Mouse (Mus musculus) E14TG2a.4 (cell line): ENCODE results near the gene Tmem40.

Experiments
- H3K27me3 ChIP-seq: 2 replicates; pipeline ENCODE4 v1.6.1; 2014; ENCODE audit warnings: low read length, control low read depth; ENCODE audit not compliant: insufficient read depth
- H3K36me3 ChIP-seq: 2 replicates; pipeline ENCODE4 v1.6.1; 2014; ENCODE audit warnings: low read length, control low read depth; ENCODE audit not compliant: insufficient read depth
- H3K4me1 ChIP-seq: replicated peaks from 2 replicates; pipeline ENCODE4 v1.6.1; 2014; ENCODE audit warnings: low read depth, low read length, control low read depth
- H3K4me3 ChIP-seq: replicated peaks from 2 replicates; pipeline ENCODE4 v1.5.1; 2014; ENCODE audit warnings: mild to moderate bottlenecking, low read length
- H3K9me3 ChIP-seq: 2 replicates; pipeline ENCODE4 v1.6.1; 2014; ENCODE audit warnings: low read length, control low read depth
- CTCF ChIP-seq: conservative IDR thresholded peaks from 2 replicates; pipeline ENCODE4 v1.5.1; 2014; ENCODE audit warnings: low read length
- NANOG ChIP-seq: IDR thresholded peaks from 2 replicates; pipeline ENCODE4 v1.6.1; 2014; ENCODE audit warnings: borderline replicate concordance, low read length, mixed read lengths
- POU5F1 ChIP-seq: IDR thresholded peaks from 2 replicates; pipeline ENCODE4 v1.6.1; 2014; ENCODE audit warnings: low read length, borderline replicate concordance

Tmem40 gene

GRCm38 (mm10) chr6:115801811-115802210 is 39.6 kb upstream of the Tmem40 start:
- H3K27me3 ChIP-seq = no peaks in the 10 kb centered on the region
- no peak for TF ChIP-seq POU5F1
- TF ChIP-seq CTCF = no peak
- TF ChIP-seq NANOG = no peak
- H3K4me1 ChIP-seq = peaks cover 33% of the 10 kb centered on the region
- H3K36me3 ChIP-seq = peaks cover 97% of the 10 kb centered on the region
- no peaks in the 10 kb centered on the region for H3K9me3 ChIP-seq
- no peak overlapping the region for H3K4me3 ChIP-seq

- H3K9me3 ChIP-seq = no peaks in the 10 kb centered on the region
- peaks cover 44% of the 10 kb centered on the region for H3K4me1 ChIP-seq
- peaks cover 96% of the 10 kb centered on the region for H3K36me3 ChIP-seq
- peak overlapping the region; percentile 60 for H3K4me3 ChIP-seq
- TF ChIP-seq CTCF = no peak
- no peaks in the 10 kb centered on the region for H3K27me3 ChIP-seq
Measured at GRCm38 (mm10) chr6:115792691-115793215, 30.5 kb upstream of the Tmem40 start.

- peaks cover 96% of the 10 kb centered on the region for H3K36me3 ChIP-seq
- no peak for TF ChIP-seq NANOG
- TF ChIP-seq CTCF = no peak
- TF ChIP-seq POU5F1 = no peak
- no peaks in the 10 kb centered on the region for H3K27me3 ChIP-seq
- peak overlapping the region; percentile 60 for H3K4me3 ChIP-seq
- H3K9me3 ChIP-seq = no peaks in the 10 kb centered on the region
- peaks cover 44% of the 10 kb centered on the region for H3K4me1 ChIP-seq
Measured at GRCm38 (mm10) chr6:115791842-115792686, 29.9 kb upstream of the Tmem40 start.

GRCm38 (mm10) chr6:115791016-115791415 is 28.8 kb upstream of the Tmem40 start:
- no peak for TF ChIP-seq POU5F1
- no peak for TF ChIP-seq CTCF
- no peak for TF ChIP-seq NANOG
- Histone ChIP-seq H3K27me3 (no peaks in the 10 kb centered on the region), H3K4me3 (no peak overlapping the region)

GRCm38 (mm10) chr6:115782781-115783180 is 20.6 kb upstream of the Tmem40 start:
- H3K9me3 ChIP-seq = no peaks in the 10 kb centered on the region
- H3K4me3 ChIP-seq = no peak overlapping the region
- no peaks in the 10 kb centered on the region for H3K27me3 ChIP-seq
- TF ChIP-seq POU5F1 (no peak), CTCF (no peak), NANOG (no peak)
- peaks cover 87% of the 10 kb centered on the region for H3K36me3 ChIP-seq
- peaks cover 34% of the 10 kb centered on the region for H3K4me1 ChIP-seq

More at GRCm38 (mm10) chr6:115791016-115791415, 28.8 kb upstream of the Tmem40 start:
- Histone ChIP-seq H3K36me3 (peaks cover 96% of the 10 kb centered on the region), H3K4me1 (peaks cover 44% of the 10 kb centered on the region), H3K9me3 (no peaks in the 10 kb centered on the region)

- 0 out of 2 replicates have a peak overlapping the region, but pooled peaks have one; percentile 81 for H3K4me3 ChIP-seq
- TF ChIP-seq POU5F1 = no peak
- no peak for TF ChIP-seq NANOG
- TF ChIP-seq CTCF = no peak
Measured at GRCm38 (mm10) chr6:115776363-115776762, 14.2 kb upstream of the Tmem40 start.

GRCm38 (mm10) chr6:115775838-115776237 is 13.6 kb upstream of the Tmem40 start:
- no peaks in the 10 kb centered on the region for H3K9me3 ChIP-seq
- peak overlapping the region; percentile 81 for H3K4me3 ChIP-seq
- H3K27me3 ChIP-seq = no peaks in the 10 kb centered on the region
- H3K36me3 ChIP-seq = peaks cover 18% of the 10 kb centered on the region
- peaks cover 34% of the 10 kb centered on the region for H3K4me1 ChIP-seq
- no peak for TF ChIP-seq NANOG
- no peak for TF ChIP-seq CTCF
- TF ChIP-seq POU5F1 = no peak

More at GRCm38 (mm10) chr6:115776363-115776762, 14.2 kb upstream of the Tmem40 start:
- Histone ChIP-seq H3K36me3 (peaks cover 23% of the 10 kb centered on the region), H3K9me3 (no peaks in the 10 kb centered on the region), H3K4me1 (peaks cover 39% of the 10 kb centered on the region), H3K27me3 (no peaks in the 10 kb centered on the region)

GRCm38 (mm10) chr6:115774501-115774921 is 12.3 kb upstream of the Tmem40 start, which contains the start of gene Cand2:
TSS of gene Cand2 (plus strand) at chr6:115774538.
- TF ChIP-seq CTCF (no peak), POU5F1 (no peak)
- Histone ChIP-seq H3K4me3 (peak within 1 kb of the TSS; percentile 81), H3K4me1 (peaks cover 32% of the 10 kb centered on the region), H3K9me3 (no peaks in the 10 kb centered on the region), H3K27me3 (no peaks in the 10 kb centered on the region), H3K36me3 (peaks cover 8% of the 10 kb centered on the region)
